Mouse (Mus musculus) cerebellum, adult 9-11 months (tissue): ENCODE results near the gene Gm15737.

ENCODE experiments used
- DNase-seq: peaks from one replicate; pipeline ENCODE4 v3.0.0; 2022

The Gm15737 gene

DNA sequence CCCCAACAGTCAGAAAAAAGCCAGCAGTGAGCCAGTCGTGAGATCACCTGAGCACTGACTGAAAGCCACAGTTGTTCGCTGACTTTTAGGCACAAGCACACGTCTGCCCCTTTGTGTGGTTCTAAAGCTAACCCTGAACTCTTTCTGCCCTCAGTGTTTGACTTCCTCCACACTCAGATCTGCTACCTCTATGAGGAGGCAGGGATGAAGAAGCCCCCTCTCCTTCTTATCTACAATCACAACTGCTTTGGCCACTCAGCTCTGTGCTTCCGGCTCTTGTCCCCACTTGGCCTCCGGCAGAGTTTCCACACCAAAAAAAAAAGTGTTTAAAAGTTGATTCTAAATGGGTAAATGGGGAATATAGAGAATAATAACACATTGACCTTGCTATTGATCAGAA lies 7.0 kb downstream of the Gm15737 start:
- no peak for DNase-seq

DNA sequence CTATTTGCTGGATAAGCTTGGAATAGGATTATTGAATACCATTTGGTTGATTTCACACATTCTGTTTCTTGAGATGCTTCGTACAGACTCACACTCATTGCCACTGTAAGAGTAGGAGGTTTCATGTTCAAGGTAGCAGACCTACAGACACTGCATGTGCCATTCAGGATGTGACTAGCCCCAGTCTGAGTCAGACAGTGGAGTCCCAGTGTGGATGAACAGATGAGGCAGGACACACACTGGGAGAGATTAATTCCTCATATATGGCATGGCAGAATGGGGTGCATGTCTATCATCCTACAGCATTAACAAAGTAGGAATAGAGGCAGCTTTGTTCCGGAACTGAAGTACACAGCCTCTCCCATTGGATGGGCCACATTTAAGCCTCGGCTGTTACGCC lies 8.1 kb downstream of the Gm15737 start:
- no peak for DNase-seq

DNA sequence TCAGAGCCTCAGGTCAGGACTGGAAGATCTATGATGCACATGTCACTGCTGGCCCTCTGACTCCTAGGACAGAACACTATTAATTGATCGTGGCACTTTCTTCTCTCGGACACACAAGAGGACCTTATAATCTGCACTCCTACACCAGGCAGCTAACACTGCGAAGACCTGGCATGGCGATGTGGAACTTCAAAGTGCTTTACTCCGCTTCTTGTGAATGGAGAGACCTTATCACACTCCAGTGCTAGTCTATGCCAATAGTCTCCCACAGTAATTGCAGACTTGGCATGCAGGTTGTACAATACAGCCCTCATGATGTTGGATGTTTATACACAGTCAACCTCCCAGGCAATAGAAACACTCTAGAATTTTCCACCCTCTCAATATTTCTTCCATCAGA lies 9.6 kb downstream of the Gm15737 start:
- no peak for DNase-seq

DNA sequence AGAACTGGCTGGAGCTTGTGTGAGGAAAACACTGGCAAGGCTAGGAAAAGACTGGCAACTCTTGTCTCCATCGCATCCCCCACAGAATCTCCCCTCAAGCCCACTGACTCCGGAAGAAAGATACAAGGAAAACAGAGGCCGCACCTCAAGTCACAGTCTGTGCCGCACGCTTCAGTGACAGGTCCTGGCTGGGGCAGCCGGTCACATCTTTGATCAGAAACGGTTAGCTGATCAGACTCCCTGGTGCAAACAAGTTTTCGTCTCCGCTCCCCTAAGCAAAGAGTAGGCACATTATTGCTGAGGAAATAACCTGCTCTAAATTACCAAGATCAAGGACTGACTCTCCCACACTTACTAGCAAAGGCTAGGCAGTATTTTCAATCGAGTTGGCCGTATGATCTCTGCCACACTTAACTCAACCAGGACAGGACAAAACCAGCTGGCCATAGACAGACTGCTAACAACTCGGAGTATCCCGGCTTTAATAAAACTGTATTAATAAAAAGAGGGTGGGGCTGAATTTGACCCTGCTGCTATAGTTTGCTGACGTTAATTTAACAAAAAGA lies 10.6 kb downstream of the Gm15737 start:
- no peak for DNase-seq

DNA sequence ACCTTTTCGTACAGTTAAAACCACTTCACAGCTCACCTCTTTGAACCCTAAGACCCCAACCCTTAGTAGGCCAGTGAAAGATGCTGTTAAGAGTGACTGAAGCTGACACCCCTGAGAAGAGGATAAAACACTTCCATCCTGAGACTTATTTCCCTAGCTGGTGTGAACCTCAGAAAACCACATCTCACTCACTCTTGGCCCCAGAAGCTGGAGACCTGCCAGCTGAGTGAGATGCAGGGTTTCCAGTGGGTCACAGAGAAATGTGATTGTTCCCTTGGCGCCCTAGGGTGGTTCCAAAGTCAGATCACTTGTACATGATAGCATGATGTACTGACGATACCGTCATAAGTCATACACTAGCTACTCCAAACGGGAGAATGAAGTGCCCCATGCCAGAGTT lies 13.3 kb downstream of the Gm15737 start:
- DNase-seq: no peak

DNA sequence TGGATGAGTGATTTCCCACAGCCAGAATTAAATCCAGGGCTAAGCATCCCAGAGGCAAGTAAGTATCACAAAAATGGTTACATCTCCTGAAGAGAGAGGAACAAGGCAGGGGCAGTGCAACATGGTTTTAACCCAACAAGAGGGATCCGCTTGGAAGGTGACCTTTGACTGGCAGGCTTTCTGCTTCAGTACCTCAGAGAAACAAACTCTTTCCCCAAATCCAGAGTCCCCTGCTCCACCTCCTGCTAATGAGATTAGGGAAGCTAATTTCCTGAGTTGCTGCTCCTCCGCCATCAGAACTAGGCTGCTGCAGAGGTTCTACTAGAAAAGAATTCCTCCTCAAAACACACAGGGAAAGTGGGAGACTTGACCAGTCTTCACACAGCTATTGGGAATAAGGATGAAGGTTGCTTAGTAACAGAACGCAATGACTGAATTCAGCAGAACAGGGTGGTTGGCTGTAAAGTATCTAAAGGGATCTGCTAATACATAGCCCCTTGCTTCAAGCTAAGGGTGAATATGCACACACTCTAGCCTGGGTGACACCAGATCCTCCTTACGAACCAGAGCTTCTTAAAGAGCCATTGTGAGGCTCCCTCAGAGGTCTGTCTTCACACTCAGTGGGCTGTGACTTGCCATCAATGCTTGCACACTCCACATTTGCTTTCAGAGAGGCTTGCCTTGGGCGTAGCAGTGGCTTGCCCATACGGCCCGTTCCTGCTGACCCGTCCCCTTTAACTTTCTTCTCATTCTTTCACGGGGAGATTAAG lies 14.2 kb downstream of the Gm15737 start:
- no peak for DNase-seq

DNA sequence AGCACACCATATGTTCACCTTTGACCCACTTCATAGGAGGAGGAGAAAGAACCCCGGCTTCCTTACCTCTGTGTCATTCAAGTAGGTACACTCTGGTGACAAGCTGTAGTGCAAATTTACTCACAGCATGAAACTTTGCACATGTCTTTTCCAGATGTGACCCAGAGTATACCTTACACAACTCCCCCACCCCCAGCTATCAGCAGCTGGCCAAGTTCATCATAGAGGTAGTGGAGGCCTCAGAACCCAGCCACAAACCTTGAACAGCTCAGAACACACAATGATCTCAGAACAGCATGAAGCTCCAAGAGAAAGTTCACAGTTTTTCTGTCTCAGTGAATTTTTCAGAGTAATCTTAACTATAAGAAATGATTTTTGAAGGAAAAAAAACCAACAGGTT lies 22.4 kb downstream of the Gm15737 start:
- DNase-seq: no peak

DNA sequence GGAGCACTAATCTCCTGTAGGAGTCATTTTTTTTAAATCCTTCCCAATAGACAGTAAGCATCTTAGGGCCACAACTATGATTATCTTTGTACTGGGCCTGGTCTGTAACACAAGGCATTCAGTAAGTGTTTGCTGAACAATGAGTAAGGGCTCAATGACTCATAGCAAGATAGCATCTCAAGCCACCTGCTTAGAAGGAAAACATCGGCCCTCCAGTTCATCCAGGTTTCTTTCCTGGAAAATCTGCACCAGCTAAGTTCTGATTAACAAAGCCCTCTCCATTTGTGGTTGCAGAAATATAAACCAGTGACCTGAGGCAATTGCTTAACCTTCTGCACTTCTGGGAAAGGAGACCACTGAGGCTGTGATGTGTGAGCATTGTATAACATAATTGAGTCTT lies 34.9 kb downstream of the Gm15737 start:
- no peak for DNase-seq

DNA sequence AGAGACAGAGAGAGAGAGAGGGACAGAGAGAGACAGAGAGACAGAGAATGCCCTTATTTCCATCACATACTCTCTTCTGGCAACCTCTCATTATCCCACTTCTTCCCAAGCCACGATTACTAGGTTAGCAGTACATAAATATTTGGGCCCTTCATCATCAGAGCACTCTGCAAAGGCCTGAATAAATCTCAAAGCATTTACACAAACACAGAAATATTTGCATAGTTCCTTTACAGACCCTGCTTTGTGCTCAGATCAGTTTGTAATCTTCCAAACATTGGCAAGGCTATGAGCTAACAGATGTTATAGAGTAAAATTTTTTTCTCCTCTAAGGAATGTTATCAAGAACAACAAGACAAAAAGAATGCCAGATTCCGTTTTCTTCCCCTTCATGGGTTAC lies 35.3 kb downstream of the Gm15737 start:
- DNase-seq: no peak

DNA sequence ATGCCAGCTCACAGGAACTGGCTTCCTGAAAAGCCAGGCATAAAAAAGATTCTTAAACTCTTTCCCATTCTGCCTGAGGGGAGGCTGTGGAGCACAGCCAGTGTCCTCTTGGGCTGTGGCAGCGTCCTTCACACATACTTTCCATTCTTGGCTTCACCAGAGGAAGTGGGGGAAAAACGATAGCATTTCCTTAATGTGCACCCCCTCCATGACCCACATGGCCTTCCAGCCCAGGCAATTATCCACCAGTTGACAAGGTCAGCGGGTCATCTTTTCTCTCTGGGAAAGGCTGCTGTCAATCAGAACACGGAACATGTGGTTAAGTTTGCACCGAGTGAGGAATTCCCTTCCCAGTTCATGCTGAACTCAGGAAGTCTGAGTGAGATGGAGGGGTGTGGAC lies 36.8 kb downstream of the Gm15737 start:
- DNase-seq: no peak

DNA sequence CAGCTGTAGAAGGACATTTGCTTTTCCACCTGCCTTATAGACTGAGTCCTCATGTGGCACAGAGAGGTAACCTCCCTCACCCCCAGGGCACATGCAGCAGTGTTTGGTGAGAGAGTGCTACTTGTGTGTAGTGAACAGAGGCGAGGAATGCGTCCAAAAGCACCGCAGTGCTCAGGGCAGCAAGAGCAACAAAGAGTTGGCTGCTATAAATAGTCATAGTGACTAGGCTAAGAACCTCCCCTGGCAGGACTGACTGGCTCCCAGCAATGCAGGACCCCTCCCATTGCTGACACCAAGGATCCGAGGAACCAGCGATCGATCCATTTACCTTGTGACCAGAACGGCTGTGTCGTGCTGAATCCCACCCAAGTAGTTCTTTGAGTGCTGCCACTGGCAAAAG lies 40.2 kb downstream of the Gm15737 start:
- no peak for DNase-seq

DNA sequence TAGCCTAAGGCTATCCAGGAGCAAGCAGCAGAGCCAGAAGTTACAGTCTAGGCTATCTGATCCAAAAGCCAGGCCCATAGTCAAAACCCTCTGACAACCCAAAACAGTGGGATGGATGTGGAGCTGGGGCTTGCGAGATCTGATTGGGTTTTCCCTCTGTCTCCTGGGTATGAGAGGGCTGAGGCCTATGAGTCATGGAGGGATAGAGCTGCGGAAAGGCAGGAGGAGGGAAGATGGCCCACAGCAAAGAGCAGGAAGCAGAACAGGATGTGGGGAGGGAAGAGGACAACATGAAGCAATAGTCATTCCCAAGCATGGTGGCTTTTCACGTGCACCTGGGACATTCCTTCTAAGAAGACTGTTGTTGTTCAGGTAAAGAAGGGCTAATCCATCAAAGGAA lies 41.5 kb downstream of the Gm15737 start:
- DNase-seq: no peak

DNA sequence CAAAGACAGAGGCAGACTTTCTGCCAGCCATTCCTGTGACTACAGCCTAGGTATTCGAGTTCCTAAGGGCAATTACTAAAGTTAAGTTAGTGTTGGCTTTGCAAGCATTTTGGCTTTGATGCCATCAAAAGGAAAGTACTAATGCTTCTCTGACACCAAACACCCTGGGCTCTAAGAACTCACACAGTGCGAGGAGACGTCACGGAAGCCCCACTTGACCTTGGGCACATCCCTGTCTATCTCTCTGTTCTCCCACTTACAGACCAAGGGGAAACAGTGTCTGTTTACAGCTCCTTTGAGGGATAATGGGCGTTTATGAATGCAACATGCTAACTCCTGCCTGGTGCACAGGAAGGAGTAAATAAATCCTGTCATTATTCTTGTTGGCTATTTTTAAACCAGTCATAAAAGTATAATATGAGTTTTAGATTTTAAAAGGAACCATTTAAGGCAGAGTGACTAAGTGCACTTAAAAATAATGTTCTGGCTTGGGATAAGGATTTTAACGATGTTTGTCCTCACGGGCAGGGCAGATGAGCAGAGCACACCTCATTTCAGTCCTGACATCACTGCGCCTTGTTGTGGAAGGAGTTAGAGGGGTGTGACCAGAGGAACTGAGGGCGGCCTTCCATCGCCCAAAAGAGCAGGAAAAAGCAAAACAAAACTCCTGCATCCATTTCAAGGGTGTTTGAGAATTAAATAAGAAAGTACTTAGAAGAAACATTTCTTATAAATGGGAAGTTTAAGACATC lies 52.0 kb downstream of the Gm15737 start:
- no peak for DNase-seq

DNA sequence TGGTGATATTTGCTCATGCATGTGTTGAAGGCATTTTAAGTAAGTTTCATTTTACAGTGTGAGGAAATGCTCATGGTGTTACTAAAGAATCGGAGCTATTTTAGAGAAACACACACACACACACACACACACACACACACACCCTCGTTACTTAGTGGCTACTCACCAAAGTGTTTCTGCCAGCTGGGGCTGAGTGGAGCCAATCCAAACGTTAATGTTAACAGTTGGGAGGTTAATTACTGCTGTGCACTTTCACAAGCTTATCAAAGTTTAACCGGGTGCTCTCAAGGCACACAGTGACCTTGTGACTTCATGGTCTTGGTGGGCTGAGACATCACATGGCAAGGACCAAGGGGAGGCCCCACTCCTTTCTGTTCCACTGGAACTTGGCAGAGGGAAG lies 52.7 kb downstream of the Gm15737 start:
- DNase-seq: no peak

DNA sequence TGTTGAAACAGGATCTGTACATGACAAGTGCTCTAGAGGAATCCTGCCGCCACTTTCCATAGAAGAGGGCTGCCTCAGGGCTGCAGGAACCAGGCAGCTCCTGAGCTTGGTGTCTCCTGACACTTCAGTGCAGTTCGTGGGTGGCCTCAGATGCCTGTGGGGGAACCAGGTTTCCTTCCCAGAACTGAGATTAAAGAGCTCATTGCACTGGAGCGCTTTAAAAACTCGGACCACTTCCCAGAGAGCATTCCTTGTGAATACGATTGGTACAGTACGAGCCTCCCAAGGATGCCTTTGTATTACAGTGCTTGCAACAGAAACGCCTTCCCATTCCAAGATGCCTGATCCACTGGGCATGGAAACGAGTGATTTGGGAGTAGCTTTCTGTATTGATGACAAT lies 55.4 kb downstream of the Gm15737 start:
- no peak for DNase-seq

DNA sequence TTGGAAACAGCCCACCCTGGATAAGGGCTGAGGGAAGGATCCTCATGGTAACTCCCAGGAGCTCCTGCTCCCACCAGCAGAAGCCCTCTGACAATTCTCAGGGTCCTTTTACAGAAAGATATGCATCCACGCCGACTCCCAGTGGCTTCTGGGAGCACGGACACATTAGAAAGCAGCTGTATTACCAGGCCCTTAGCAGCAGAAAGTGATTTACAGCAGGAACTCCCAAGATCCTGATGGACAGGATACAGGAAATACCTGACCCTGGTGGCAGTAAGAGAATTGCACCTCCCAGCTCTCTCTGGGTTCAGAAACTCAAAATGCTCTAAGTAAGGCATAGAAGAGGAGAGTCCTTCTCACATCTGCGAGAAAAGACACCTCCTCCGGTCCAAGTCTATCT lies 59.1 kb downstream of the Gm15737 start:
- DNase-seq: no peak
